Mouse (Mus musculus) activated CD4-positive, CD25-positive, alpha-beta regulatory T cell, adult 4 months (primary cell): ENCODE results near the gene Rad51c. TPM values are rescaled to one million over a fixed set of nuclear protein-coding genes. Genes with fewer than 3 reads are reported as not detected.
A peak's percentile ranks its signal among the peaks of the same experiment; 100 is the strongest.
"Not testable (repeated sequence)": the region's sequence is repeated elsewhere in the genome, so short reads cannot be mapped to it uniquely, and the experiment has no call there.

Source experiments
- ATAC-seq: one replicate; pipeline ENCODE4 v1.8.0; 2017
- polyA plus RNA-seq, 2 experiments: library from polyadenylated mRNA; unstranded; fragments of 100-300 nt; shearing (Covaris generic); gene quantifications; one replicate each; pipeline ENCODE4 v1.2.1; 2017

Rad51c gene
- polyA plus RNA-seq, 2 experiments from 2014 or later, result 1.2 to 1.6 TPM

- not testable (repeated sequence) for ATAC-seq
These were observed 27.1 kb upstream of the Rad51c start for GRCm38 (mm10) chr11:87431813-87432212.

- ATAC-seq, result no peak
These were observed 25.6 kb upstream of the Rad51c start for GRCm38 (mm10) chr11:87430374-87430773.

- ATAC-seq, result no peak
These were observed 24.6 kb upstream of the Rad51c start for GRCm38 (mm10) chr11:87429363-87429762.

DNA sequence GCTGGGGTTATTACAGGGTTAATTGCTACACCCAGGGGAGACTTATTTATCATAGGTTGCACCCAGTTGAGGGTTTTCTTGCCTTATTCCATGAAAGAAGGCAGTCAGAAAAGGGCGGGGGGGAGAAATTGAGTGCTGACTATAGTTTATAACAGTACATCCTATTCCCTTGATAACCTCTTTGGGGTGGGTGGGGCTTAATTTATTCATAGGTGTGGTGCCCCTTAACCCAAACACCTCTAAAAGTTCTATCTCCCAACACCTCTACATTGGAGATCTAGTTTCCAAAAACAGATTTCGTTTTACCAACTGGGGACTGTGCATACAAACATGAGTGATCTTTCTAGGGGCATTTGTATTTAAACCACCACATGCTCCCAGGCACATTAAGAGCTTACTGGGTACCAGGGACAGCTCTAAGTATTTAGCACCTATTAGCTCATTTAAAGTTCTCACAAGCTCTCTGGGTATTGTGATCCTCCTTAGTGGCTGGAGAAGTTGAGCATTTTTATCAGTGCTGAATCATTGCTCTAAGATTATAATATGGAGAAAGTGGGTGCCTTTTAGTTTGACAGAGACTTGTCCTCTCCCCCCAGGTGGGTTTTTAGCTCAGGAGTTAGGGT, 23.4 kb upstream of the Rad51c start:
- no peak for ATAC-seq

GRCm38 (mm10) chr11:87427273-87428050, 22.7 kb upstream of the Rad51c start:
- ATAC-seq, result no peak

DNA sequence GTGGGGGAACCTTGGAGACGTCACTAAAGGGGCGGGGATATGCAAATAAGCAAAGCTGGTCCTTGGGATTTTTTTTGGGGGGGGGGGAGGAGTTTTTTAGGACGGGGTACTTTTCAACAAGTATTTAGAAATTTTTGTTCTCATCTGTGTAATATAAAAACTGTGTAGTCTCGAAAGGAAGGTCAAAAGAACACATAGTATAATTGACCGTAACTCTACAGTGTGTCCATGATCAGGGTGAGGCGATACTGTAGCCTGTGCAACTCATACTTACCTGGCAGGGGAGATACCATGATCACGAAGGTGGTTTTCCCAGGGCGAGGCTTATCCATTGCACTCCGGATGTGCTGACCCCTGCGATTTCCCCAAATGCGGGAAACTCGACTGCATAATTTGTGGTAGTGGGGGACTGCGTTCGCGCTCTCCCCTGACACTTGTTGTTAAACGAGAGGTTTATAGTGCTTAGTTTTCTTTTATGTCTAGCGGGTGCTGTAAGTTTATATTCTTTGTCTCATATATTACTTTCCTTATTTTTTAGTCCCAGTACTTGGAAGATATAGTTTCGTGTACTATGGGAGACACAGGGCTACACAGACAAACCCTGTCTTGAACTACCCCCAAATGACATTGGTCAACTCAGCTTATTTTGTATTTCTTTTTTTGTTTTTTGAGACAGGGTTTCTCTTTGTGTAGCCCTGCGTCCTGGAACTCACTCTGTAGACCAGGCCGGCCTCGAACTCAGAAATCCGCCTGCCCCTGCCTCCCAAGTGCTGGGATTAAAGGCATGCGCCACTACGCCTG, 21.9 kb upstream of the Rad51c start:
- peak; percentile 55 for ATAC-seq

GRCm38 (mm10) chr11:87426121-87426449, 21.3 kb upstream of the Rad51c start:
- ATAC-seq, result no peak

GRCm38 (mm10) chr11:87423551-87424325, 19.0 kb upstream of the Rad51c start:
- ATAC-seq, result no peak

GRCm38 (mm10) chr11:87422511-87423340, 18.0 kb upstream of the Rad51c start:
- peak; percentile 71 for ATAC-seq

DNA sequence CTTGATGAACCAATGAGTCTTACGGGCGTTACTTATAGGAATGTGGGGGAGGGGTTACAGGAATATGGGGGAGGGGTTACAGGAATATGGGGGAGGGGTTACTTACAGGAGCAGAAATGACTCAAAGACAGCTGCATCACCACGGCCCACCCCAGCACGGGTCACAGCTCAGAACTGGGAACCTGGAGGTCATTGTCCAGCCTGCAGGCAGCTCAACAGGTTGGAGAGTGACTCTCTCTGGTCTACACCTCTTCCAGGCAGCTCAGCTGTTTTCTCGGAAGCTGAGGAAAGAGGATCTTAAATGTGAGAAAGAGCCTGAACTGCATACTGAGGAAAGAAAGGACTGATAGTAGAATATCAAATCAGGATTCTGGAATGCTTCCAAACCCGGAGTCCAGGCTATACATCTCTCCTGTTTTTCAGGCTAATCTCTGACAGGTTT, 17.0 kb upstream of the Rad51c start:
- ATAC-seq, result no peak

DNA sequence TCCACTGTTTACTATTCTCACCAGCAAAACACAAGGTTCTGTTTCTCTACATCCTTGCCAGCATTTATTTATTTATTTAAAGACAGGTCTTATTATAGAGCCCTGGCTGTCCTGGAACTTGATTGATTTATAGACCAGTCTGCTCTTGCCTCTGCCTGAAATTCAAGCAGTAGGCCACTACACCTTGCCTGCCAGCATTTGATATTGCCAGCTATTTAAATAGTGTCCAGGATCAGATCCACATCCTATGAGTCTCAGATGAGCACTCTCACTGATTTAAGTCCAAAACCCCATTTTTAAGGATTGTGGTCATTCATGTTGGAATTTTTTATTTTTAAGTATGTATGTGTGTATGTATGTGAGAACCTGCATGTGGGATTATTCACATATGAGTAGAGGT, 16.1 kb upstream of the Rad51c start:
- no peak for ATAC-seq

- no peak for ATAC-seq
These were observed 11.4 kb upstream of the Rad51c start for GRCm38 (mm10) chr11:87416120-87416519.

GRCm38 (mm10) chr11:87413412-87413811, 8.7 kb upstream of the Rad51c start:
- ATAC-seq, result not testable (repeated sequence)

DNA sequence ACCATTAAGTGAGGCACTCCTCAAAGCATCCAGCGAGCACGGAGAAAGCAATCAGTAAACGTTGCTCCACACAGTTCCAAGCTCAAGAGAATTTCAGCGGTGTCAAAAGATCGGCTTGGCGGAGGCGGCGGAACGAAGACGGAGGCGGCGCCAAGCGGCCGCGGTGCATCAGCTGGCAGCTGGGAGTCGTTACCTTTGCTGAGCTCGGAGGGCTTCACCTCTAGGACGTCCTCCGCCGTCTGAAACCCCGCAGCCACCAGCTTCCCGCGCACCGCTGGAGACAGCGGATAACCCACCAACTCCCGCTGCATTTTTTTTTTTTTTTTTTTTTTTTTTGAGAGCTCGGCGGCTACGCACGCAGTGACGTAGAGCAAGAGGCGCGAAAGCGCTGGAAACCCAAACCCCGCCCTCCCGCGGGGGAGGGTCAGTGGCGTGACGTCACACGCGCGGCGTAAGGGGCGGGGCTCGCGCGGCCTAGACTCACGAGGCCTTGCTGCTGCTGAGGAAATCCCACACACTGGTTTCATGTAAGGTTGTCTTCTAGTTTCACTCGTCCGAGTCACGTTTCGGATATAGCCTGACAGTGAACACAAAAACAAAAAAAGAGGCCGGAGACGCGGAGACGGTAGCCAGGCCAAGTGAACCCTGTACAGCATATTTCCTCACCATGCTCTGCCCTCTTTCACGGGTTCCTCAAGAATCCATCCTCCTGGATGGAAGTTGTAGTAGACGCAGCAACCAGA, 472 bp downstream of the Rad51c start:
- ATAC-seq, result peak; percentile 92

DNA sequence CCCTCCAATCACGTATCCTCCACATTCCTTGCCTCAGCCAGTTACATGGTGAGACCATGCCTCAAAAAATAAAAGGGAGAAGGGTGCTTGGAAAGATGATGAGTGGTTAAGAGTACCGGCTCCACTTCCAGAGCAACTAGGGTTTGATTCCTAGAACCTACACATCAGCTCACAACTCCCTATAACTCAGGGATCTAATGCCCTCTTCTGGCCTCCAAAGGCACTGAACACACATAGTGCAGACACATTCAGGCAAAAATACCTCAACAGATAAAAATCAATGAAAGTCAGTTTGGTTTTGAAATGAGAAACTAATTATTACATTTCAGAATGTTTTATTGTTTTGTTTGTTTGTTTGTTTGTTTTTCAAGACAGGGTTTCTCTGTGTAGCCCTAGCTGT, 6.4 kb downstream of the Rad51c start:
- no peak for ATAC-seq

- no peak for ATAC-seq
These were observed 10.9 kb downstream of the Rad51c start for GRCm38 (mm10) chr11:87393855-87394254.

DNA sequence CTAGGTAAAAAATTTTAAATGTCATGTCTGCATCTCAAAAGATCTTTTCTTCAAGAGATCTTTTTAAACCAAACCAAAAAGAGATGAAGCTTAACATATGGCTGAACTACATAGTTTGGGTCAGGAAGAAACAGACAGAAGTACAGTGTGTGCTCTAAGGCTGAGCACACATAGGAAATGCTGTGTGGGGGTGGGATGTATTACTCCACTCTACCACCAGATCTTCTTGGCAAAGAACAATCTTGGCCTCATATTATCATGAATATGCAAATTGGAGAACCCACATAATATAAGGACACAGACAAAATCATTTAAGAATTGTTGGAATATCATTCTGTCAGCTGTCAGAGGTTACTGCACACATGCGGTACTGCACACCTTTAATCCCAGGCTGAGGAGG, 19.1 kb downstream of the Rad51c start:
- ATAC-seq, result no peak

DNA sequence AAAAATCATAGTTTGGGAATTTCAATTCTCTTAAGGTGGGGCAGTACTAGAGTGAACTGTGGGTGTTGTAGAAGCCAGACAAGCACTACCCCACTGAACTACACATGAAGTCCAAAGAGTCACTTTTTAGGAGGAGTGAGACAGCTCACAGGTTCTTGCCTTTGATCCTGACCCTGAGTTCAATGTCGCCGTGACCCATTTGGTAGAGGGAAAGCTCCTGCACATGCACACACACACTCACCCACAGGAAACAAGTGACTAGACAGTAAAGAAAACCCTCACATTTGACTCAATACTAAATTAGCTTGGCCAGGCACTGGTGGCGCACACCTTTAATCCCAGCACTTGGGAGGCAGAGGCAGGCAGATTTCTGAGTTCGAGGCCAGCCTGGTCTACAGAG, 20.2 kb downstream of the Rad51c start:
- ATAC-seq, result no peak

DNA sequence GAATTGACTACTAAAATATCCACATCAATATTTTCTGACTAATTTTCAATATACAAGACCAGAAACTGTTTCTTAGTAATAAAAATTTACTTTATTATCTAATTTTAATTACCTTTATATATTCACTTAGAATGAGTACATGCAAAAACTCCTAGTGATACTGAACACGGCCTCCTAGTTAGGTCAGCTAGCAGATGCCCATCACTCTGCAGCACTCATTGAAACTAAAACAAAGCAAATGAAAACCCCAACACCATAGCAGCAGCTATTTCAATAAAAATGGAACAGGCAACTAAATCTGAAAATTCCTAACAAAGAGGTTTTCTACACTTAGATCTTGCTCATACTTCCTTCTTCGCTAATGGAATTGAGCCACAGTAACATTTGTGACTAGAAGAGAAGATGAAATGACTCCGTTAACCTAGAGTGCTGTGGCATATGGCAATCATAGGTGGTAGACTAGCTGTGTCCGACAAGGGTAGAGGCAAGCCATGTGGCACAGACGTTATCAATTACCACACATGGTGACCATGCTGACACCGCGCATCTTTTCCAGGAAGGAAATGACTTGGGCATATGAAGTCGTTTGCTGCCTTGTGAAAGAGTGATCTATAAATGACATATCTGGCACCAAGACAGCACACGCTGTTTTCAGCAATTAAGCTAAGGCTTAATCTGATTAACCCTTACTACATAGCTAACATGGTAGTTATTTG, 36.7 kb downstream of the Rad51c start:
- ATAC-seq, result no peak

- no peak for ATAC-seq
These were observed 37.7 kb downstream of the Rad51c start for GRCm38 (mm10) chr11:87367061-87367460.
